Mouse (Mus musculus) kidney, postnatal 0 days (tissue): ENCODE results near the gene Gm17720. TPM values are rescaled to one million over a fixed set of nuclear protein-coding genes. Genes with fewer than 3 reads are reported as not detected.

Experiments used
- ATAC-seq: fragments of 200-750 bp; cut with Nextera tagmentation; replicated peaks from 2 replicates; pipeline ENCODE4 v1.8.0; 2017; ENCODE audit warnings: low read depth, moderate number of reproducible peaks, moderate TSS enrichment, moderate library complexity; ENCODE audit not compliant: low FRiP score
- DNase-seq: peaks from one replicate; pipeline ENCODE4 v3.0.0-alpha.2; 2016; ENCODE audit warnings: low spot score
- H3K27ac ChIP-seq: fragments of 300-500 bp; sonication (generic); 2 replicates; pipeline ENCODE4 v1.5.1; 2014; ENCODE audit warnings: mild to moderate bottlenecking
- H3K27me3 ChIP-seq: fragments of 300-500 bp; sonication (generic); 2 replicates; pipeline ENCODE4 v1.6.1; 2014; ENCODE audit warnings: low read length, mixed read lengths; ENCODE audit not compliant: insufficient read depth
- H3K36me3 ChIP-seq: fragments of 300-500 bp; sonication (generic); 2 replicates; pipeline ENCODE4 v1.6.1; 2014; ENCODE audit warnings: low read length, mixed read lengths; ENCODE audit not compliant: insufficient read depth
- H3K4me1 ChIP-seq: fragments of 300-500 bp; sonication (generic); replicated peaks from 2 replicates; pipeline ENCODE4 v1.6.1; 2014; ENCODE audit warnings: antibody characterized with exemption, low read length, mixed read lengths; ENCODE audit not compliant: insufficient read depth
- H3K4me2 ChIP-seq: fragments of 300-500 bp; sonication (generic); 2 replicates; pipeline ENCODE4 v1.6.1; 2014; ENCODE audit warnings: mild to moderate bottlenecking, low read length, moderate library complexity, mixed read lengths
- H3K4me3 ChIP-seq: fragments of 300-500 bp; sonication (generic); replicated peaks from 2 replicates; pipeline ENCODE4 v1.5.1; 2014; ENCODE audit warnings: low read depth, low read length
- H3K9ac ChIP-seq: fragments of 300-500 bp; sonication (generic); 2 replicates; pipeline ENCODE4 v1.6.1; 2014; ENCODE audit warnings: low read depth, low read length
- H3K9me3 ChIP-seq: fragments of 300-500 bp; sonication (generic); replicated peaks from 2 replicates; pipeline ENCODE4 v1.6.1; 2016; ENCODE audit warnings: low read length, inconsistent platforms, mixed read lengths
- CTCF ChIP-seq: IDR thresholded peaks from 2 replicates; pipeline ENCODE4 v1.5.1; 2016; ENCODE audit warnings: antibody characterized with exemption, low read depth, mild to moderate bottlenecking, moderate library complexity
- WGBS: fragments of 180-500 bp; shearing (Covaris S2); extraction: QIAGEN DNeasy Blood & Tissue Kit; methylation state at CpG from one replicate; pipeline ENCODE4 v1.1.7; 2014; 5-methylcytosine and 5-hydroxymethylcytosine counted together
- polyA plus RNA-seq: library from polyadenylated mRNA; unstranded; fragments of >200 nt; fragmentation: Nextera tagmentation; extraction: Ambion mirVana; gene quantifications from 2 replicates; pipeline ENCODE4 v1.2.1, GENCODE M21; 2015

Gene Gm17720
- not detected in 2 replicates for polyA plus RNA-seq

DNA sequence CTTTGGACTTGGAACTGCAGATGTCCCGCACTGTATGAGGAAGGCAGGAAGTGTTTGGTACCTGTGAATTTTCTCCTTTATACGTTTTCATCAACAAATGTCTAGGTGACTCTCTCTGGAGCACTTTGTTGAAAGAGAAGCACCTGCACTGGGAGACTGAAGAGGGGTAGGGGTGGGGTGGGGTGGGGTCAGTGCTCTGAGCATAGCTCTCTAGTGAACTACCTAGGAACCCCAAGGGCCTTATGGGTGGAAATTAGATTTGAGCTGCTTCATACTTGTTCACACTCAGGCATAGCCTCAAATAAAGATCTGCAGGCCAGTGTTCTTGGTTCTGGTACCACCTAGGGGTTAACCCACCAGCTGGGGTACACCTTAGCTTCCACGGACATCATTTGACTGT is at the start of gene Gm17720:
TSS of gene Gm17720 (minus strand) at position 101 of the 400 bp plus-strand sequence.
- Histone ChIP-seq H3K27me3 (no peaks in the 10 kb centered on the region), H3K4me2 (no peak within 1 kb of the TSS), H3K36me3 (no peaks in the 10 kb centered on the region), H3K27ac (no peak within 1 kb of the TSS), H3K4me1 (no peaks in the 10 kb centered on the region), H3K9me3 (no peaks in the 10 kb centered on the region), H3K9ac (no peak within 1 kb of the TSS), H3K4me3 (no peak within 1 kb of the TSS)
- DNase-seq = no peak
- TF ChIP-seq CTCF = peak; percentile 4; the same call in 1 of the 2 replicates
- ATAC-seq = no peak
- WGBS = 92% methylated on average over 3 of the region's 3 CpGs

DNA sequence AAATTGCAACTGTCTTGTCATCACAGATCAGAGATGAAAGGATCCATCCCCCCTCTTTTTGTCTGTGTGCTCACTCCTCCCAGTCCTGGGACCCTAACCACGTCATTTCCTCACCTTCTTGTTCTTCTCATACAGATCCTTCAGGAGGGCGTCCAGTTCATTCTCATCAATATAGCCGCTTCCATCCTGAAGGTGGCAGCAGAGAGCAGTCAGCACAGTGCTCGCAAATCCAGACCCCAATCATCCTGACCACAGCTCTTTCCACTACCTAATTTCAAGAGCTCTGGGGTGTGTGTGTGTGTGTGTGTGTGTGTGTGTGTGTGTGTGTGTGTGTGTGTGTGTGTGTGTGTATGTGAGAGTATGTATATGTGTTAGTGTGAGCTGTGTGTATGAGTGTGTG is 43.0 kb upstream of the Gm17720 start:
- no peak overlapping the region for H3K9ac ChIP-seq
- no peak overlapping the region for H3K4me2 ChIP-seq
- WGBS = 0% methylated on average over 4 of the region's 4 CpGs
- ATAC-seq (no peak), DNase-seq (peak; percentile 76)
- no peak overlapping the region for H3K27ac ChIP-seq
- no peaks in the 10 kb centered on the region for H3K27me3 ChIP-seq
- peak; percentile 87 for TF ChIP-seq CTCF
- H3K36me3 ChIP-seq = no peaks in the 10 kb centered on the region
- no peaks in the 10 kb centered on the region for H3K9me3 ChIP-seq
- H3K4me1 ChIP-seq = no peaks in the 10 kb centered on the region
- no peak overlapping the region for H3K4me3 ChIP-seq

DNA sequence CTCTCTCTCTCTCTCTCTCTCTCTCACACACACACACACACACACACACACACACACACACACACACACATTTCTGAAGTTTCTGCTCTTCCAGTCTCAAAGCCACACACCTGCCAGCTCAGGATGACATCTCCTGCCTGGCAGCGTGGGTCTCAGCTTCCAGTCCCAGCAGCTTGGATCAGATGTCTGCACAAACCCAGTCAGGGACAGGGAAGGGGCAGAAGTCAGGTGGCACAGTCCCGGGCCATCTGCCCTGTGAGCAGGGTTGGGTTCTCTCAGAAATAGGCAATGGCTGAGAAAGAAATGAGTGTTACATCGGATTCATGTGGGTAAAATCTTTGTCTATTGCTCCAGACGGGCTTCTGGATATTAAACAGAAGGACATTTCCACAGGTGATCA is 38.2 kb upstream of the Gm17720 start:
- TF ChIP-seq CTCF = no peak

DNA sequence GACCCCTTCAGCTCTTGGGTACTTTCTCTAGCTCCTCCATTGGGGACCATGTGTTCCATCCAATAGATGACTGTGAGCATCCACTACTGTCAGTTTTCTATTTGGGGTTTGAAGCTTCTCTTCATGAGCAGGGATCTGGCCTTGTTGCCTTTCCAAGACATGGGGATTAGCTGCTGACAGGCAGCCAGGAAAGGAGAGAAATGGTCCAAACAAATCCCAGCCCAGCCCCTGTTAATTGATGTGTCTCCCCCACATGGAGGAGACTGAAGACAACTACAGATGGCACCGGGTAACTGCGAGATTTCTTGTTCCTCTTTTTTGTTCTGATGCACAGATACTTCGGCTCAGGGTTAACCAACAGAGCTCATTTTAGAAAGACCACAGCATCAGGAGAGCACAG is 37.6 kb upstream of the Gm17720 start:
- DNase-seq (no peak), ATAC-seq (no peak)
- Histone ChIP-seq H3K4me2 (no peak overlapping the region), H3K9me3 (no peaks in the 10 kb centered on the region), H3K9ac (no peak overlapping the region), H3K4me1 (no peaks in the 10 kb centered on the region), H3K4me3 (no peak overlapping the region), H3K27me3 (no peaks in the 10 kb centered on the region), H3K27ac (no peak overlapping the region), H3K36me3 (no peaks in the 10 kb centered on the region)
- 73% methylated on average over 3 of the region's 3 CpGs for WGBS
- no peak for TF ChIP-seq CTCF

More for the DNA sequence above, 38.2 kb upstream of the Gm17720 start:
- no peak overlapping the region for H3K9ac ChIP-seq
- 46% methylated on average over 4 of the region's 4 CpGs for WGBS
- no peak overlapping the region for H3K27ac ChIP-seq
- H3K36me3 ChIP-seq = no peaks in the 10 kb centered on the region
- no peaks in the 10 kb centered on the region for H3K27me3 ChIP-seq
- H3K4me2 ChIP-seq = no peak overlapping the region
- DNase-seq (no peak), ATAC-seq (no peak)
- no peaks in the 10 kb centered on the region for H3K4me1 ChIP-seq
- H3K4me3 ChIP-seq = no peak overlapping the region
- H3K9me3 ChIP-seq = no peaks in the 10 kb centered on the region

DNA sequence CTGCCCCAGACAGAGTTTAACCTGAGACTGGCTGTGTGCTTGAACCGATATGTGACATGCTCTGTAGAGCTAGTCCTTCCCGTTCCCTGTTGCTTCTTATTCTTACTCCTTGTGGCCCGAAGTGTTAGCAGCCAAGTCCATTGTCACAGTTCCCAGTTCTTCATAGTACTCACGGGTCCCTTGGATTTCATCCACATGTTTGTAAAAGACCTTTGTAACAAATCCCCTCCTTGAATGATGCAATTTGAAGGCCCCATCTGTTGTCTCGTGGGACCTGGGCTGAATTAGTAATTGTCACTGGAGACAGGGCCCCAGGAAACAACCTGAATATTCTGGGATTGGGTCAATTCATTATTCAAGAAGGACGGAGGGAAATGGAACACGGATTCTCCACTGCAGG is 33.0 kb upstream of the Gm17720 start:
- H3K9ac ChIP-seq = no peak overlapping the region
- DNase-seq = no peak
- H3K4me3 ChIP-seq = no peak overlapping the region
- H3K4me1 ChIP-seq = no peaks in the 10 kb centered on the region
- no peaks in the 10 kb centered on the region for H3K27me3 ChIP-seq
- WGBS = 82% methylated on average over 7 of the region's 7 CpGs
- no peak overlapping the region for H3K4me2 ChIP-seq
- TF ChIP-seq CTCF = no peak
- no peak overlapping the region for H3K27ac ChIP-seq
- no peaks in the 10 kb centered on the region for H3K9me3 ChIP-seq
- no peak for ATAC-seq
- H3K36me3 ChIP-seq = no peaks in the 10 kb centered on the region

DNA sequence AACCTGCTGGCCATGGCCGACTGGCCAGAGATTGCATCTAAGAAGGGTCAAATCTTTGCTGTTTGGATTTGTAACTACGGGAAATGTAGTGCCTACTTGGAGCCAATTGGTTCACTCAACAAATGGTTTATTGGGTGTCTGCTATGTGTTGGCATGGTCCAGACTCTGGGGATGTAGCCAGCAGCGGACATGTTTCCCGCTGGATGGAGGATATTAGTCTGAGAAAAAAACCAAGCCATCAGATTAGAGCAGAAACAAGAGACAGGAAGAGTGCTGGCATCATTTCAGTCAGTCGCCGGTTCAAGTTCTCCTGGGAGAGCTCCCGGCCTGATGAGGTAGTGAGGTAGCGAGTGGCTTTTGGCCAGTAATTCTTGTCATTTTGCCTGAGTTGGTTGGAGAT is 31.7 kb upstream of the Gm17720 start:
- no peak for TF ChIP-seq CTCF
- DNase-seq = no peak
- Histone ChIP-seq H3K36me3 (no peaks in the 10 kb centered on the region), H3K4me2 (no peak overlapping the region), H3K9ac (no peak overlapping the region), H3K9me3 (no peaks in the 10 kb centered on the region), H3K4me3 (no peak overlapping the region), H3K4me1 (no peaks in the 10 kb centered on the region), H3K27ac (no peak overlapping the region), H3K27me3 (no peaks in the 10 kb centered on the region)
- no peak for ATAC-seq
- WGBS = 83% methylated on average over 8 of the region's 8 CpGs

DNA sequence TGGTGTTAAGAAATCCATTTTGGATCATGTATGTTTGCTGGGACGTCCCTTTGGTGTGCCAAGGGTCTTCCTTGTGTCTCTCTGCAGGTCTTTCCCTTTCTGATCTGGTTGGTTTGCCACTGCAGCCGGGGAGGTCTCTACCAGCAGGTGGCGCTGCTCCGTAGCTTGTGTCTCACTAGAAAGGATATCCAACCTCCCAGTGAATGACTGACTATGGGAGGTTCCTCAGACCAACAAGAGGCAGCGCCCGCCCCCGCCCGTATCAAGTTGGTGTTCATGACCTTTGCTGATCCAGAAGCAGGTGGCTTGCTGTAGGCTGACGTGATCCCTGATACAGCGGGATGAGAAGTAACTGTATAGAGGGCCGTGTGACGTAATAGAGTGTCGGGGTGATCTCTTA is 28.0 kb upstream of the Gm17720 start:
- H3K4me2 ChIP-seq = no peak overlapping the region
- no peak overlapping the region for H3K27ac ChIP-seq
- H3K9ac ChIP-seq = no peak overlapping the region
- no peaks in the 10 kb centered on the region for H3K27me3 ChIP-seq
- H3K36me3 ChIP-seq = no peaks in the 10 kb centered on the region
- H3K9me3 ChIP-seq = no peaks in the 10 kb centered on the region
- TF ChIP-seq CTCF = peak; percentile 86
- H3K4me1 ChIP-seq = no peaks in the 10 kb centered on the region
- ATAC-seq = no peak; the same call in 1 of the 2 replicates
- H3K4me3 ChIP-seq = no peak overlapping the region
- DNase-seq = peak; percentile 89
- 13% methylated on average over 13 of the region's 13 CpGs for WGBS
